Mouse (Mus musculus) layer of hippocampus, adult 2 months (tissue): ENCODE results near the gene Man1c1. TPM values are rescaled to one million over a fixed set of nuclear protein-coding genes. Genes with fewer than 3 reads are reported as not detected.

Experiments
- DNase-seq, 2 experiments: peaks; one replicate each; pipeline ENCODE4 v3.0.0; 2022; ENCODE audit warnings: low spot score in 2 of 2
- H3K27ac ChIP-seq: fragments of 200-600 bp; 2 replicates; pipeline ENCODE4 v1.8.1; 2022
- H3K4me3 ChIP-seq: fragments of 200-600 bp; 2 replicates; pipeline ENCODE4 v1.8.1; 2022; ENCODE audit warnings: mild to moderate bottlenecking
- CTCF ChIP-seq: fragments of 200-600 bp; conservative IDR thresholded peaks from 2 replicates; pipeline ENCODE4 v1.8.1; 2022; ENCODE audit warnings: antibody characterized with exemption, mild to moderate bottlenecking, moderate library complexity
- microRNA-seq, 2 experiments: library from miRNA; unstranded; fragments of <30 nt; microRNA quantifications; one replicate each; pipeline ENCODE4 v1.2.0; 2021
- total RNA-seq, 2 experiments: library from RNA; stranded (reverse); gene quantifications; 2 replicates each; pipeline ENCODE4 v1.2.3; 2021

The Man1c1 gene
- total RNA-seq, 2 experiments from 2014 or later, result 22.1 to 25.1 TPM

DNA sequence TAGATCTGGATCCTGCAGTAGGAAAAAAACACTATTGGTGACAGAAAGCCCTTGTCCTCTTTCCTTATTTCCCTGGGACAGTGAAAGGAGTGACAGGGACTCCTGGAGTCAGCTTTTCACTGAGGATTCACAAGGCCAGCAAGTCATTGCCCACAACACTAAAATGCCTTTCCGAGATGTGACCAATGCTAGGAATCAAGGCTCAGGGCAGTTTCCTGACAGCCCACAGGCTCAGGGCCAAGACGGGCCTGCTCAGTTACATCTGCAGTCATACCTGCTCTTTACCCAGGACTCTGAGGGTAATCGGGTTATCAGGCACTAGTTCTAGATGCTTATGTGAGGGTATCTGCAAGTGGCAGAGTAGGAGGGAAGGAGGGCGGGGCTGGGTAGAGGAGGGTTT, 180.6 kb downstream of the Man1c1 start:
- DNase-seq, result no peak
- Histone ChIP-seq H3K27ac (no peak overlapping the region), H3K4me3 (no peak overlapping the region)
- TF ChIP-seq CTCF, result no peak

GRCm38 (mm10) chr4:134519281-134519680, 184.8 kb downstream of the Man1c1 start:
- Histone ChIP-seq H3K27ac (peak overlapping the region; percentile 49), H3K4me3 (no peak overlapping the region)
- peak in 1 of 2 experiments; percentile 45 for DNase-seq
- no peak for TF ChIP-seq CTCF

DNA sequence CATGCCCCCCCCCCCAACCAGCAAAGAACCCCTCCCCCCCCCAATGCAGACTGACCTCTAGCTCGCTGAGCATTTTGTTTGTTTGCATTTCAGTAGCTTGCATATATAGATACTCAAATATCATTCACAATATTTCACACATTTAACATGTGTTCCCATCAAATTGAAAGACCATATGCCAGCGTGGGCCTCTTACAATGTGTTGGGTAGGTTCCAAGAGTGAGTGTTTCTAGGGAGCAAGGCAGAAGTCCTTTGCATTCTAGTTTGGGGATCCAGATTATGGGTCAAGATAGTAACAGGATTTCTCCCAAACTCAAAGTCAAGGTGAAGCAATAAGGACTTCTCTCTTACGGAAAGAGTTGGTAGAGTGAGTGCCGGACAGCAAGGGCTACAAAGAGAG, 185.5 kb downstream of the Man1c1 start:
- TF ChIP-seq CTCF, result no peak
- 0 out of 2 replicates have a peak overlapping the region, but pooled peaks have one; percentile 8 for H3K27ac ChIP-seq
- no peak overlapping the region for H3K4me3 ChIP-seq
- DNase-seq, result peak in 1 of 2 experiments; percentile 55

DNA sequence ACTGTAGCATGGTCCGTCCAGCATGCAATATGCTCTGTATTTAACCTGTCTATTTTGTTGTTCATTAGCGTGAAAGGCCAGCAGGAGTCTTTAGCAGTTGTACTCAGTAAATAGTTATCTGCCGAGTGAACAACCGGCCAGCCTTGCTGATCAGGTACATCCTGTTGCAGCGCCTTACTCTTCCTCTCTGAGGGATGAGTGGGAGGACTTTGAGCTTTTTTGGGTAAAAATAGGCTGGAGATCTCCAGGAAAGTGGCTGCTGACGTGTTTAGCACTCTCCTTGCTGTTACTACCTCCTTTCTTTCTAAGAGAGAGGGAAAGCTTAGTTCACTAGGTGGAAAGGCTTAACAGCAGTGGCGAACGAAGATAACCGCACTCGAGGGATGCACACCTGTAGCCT, 186.4 kb downstream of the Man1c1 start:
- DNase-seq, result no peak
- TF ChIP-seq CTCF, result no peak
- Histone ChIP-seq H3K4me3 (no peak overlapping the region), H3K27ac (peak overlapping the region; percentile 68; the same call in 1 of the 2 replicates)

DNA sequence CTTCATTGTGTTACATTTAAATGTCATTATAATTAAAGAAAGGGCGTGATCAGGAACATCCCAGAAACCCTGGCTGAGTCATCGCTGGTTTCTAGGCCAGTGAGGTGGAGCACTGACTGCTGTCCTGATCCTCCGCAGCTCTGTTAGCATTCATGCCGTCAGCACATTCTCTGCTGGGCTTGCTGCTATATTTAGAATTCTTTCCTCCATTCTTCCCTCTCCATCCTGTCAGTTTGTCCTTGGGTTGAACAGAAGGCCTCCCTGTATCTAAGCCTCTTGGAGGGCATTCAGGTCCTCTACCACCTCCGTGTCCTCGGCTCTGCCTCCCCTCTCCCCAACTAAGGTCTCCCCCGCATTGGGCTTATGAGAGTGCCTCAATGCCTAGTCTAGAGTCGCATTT, 187.1 kb downstream of the Man1c1 start:
- no peak for TF ChIP-seq CTCF
- Histone ChIP-seq H3K27ac (peak overlapping the region; percentile 68; the same call in 1 of the 2 replicates), H3K4me3 (no peak overlapping the region)
- peak in 1 of 2 experiments; percentile 37 for DNase-seq

DNA sequence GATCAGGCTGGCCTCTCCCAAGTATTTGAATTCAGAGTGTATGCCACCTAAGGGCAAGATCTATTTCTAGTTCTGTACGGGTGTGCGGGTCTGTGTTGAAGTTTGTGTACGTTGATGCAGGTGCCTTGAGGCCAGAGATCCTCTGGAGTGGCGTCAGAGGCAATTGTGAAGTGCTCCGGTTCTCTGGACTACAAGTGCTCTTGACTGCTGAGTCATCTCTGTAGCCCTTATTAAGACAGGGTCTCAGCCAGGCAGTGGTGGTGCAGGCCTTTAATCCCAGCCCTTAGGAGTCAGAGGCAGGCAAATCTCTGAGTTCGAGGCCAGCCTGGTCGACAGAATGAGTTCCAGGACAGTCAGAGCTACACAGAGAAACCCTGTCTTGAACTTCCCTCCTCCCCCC, 188.5 kb downstream of the Man1c1 start:
- no peak for DNase-seq
- TF ChIP-seq CTCF, result no peak
- Histone ChIP-seq H3K4me3 (no peak overlapping the region), H3K27ac (no peak overlapping the region)

DNA sequence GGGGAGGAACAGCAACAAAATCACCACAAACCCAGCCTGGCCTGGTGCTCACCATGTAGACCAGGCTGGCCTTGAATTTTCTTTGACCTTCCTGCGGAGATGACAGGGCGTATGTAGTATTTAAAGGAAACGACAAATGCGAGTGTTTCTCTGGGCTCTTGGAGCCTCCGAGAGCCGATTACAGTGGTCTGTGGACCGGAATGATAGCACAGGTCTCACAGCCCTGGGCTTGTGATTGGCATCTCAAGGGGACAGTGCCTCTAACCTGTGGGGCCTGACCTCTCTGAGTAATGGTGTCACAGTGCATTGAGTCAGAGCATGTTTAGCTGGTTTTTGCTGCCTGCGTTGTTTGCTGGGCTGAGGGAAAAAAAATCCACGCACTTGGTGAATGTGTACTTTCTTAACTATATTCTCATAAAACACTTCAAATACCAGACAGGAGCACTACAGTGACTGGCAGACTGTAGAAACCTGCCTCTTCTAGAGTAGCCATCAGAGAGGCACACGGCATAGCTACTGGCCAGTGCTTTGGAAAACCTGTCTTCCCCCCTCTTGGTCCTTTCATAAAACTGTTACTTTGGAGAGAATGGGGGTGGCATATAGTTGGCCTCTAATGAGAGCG, 189.7 kb downstream of the Man1c1 start:
- Histone ChIP-seq H3K27ac (no peak overlapping the region), H3K4me3 (no peak overlapping the region)
- no peak for DNase-seq

GRCm38 (mm10) chr4:134512798-134513197, 191.3 kb downstream of the Man1c1 start:
- TF ChIP-seq CTCF, result peak; percentile 68
- no peak overlapping the region for H3K4me3 ChIP-seq
- DNase-seq, result peak in 1 of 2 experiments; percentile 53
- H3K27ac ChIP-seq, result no peak overlapping the region

More for the DNA sequence above, 189.7 kb downstream of the Man1c1 start:
- TF ChIP-seq CTCF, result no peak

GRCm38 (mm10) chr4:134511730-134512129, 192.4 kb downstream of the Man1c1 start:
- no peak for DNase-seq
- TF ChIP-seq CTCF, result no peak
- no peak overlapping the region; the same call in 1 of the 2 replicates for H3K27ac ChIP-seq
- no peak overlapping the region for H3K4me3 ChIP-seq

Small RNAs within 50 kb of the gene (microRNA-seq; reads per million reads assigned to microRNA genes)
- 0 reads per million in 2 experiments for gene Mir6403

Other genes starting within 250 kb of the Man1c1 start
- gene Stmn1, start 236.0 kb downstream of the Man1c1 start, total RNA-seq, result 100 to 1,000 TPM; 362 to 369 TPM
- gene Paqr7, start 207.6 kb downstream of the Man1c1 start, total RNA-seq, result 10 to 100 TPM; 60.2 to 64.7 TPM
- under 1 TPM; 0.56 to 0.67 TPM for gene Aunip, start 193.3 kb downstream of the Man1c1 start, total RNA-seq
- gene Mtfr1l, start 168.9 kb downstream of the Man1c1 start, total RNA-seq, result 10 to 100 TPM; 69.3 to 72.5 TPM
- 10 to 100 TPM; 17.3 to 19.7 TPM for gene Selenon, start 152.1 kb downstream of the Man1c1 start, total RNA-seq
- gene Ldlrap1, start 63.7 kb upstream of the Man1c1 start, total RNA-seq, result 1 to 10 TPM; 2.0 to 3.0 TPM
- 10 to 100 TPM; 43.4 to 43.8 TPM for gene Maco1, start 149.1 kb upstream of the Man1c1 start, total RNA-seq
- not detected for gene Rhd, start 160.2 kb upstream of the Man1c1 start, total RNA-seq
- 100 to 1,000 TPM; 102 to 108 TPM for gene Tmem50a, start 210.7 kb upstream of the Man1c1 start, total RNA-seq
- gene Rsrp1, start 219.3 kb upstream of the Man1c1 start, total RNA-seq, result 100 to 1,000 TPM; 237 to 277 TPM
- gene Syf2, start 226.6 kb upstream of the Man1c1 start, total RNA-seq, result 10 to 100 TPM; 53.1 to 56.2 TPM